Mouse (Mus musculus) 416B (cell line): Measurements from ENCODE around the gene Maml2.

Experiments used
- DNase-seq: peaks from one replicate; pipeline ENCODE4 v3.0.0; 2011; ENCODE audit warnings: low read depth

Gene Maml2

GRCm38 (mm10) chr9:13613325-13614268 lies 315.8 kb downstream of the Maml2 start:
- DNase-seq = no peak

DNA sequence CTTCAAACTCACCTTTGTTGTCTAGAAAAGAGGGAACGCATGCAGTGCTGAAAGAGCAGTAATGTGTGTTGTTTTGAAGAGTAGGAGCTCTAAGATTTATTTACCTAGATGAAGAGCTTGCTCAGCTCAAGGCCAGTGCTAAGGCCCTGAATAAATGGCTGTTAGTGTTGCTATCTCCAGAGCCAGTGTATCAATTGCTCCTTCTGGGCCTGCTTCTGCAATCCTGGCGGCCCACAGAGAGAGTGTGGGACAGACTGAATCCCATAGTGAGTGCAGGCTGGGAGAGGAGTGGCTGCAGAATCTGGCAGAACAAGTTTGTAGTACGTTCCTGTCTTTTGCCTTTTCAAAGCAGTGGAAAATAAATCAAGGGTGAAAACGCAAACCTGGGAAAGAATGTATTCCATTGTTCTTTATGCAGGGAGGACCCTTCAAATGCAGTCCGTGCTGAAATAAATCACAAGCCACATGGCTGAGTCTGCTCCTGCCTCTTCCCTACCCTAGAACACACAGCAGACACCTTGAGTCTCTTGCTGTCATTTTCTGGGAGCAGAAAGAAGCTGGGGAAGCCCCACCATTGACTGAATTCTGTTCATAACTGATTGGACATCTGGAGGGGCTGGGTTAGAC lies 318.7 kb downstream of the Maml2 start:
- DNase-seq = no peak

DNA sequence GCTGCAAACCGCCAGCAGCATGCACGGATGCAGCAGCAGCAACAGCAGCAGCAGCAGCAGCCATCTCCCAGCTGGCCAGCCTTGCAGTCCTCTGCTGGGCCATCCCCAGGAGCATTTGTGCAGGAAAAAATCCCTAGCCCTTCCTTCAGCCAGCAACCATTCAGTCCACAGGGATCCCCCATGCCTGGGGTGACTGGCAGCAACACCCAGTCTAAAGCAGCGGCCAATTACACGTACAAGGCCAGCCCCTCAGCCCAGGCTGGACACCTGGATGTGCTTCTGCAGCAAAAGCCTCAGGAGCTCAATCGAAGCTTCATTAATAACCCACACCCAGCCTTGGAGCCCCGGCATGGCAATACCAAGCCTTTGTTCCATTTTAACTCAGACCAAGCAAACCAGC lies 323.0 kb downstream of the Maml2 start:
- no peak for DNase-seq

GRCm38 (mm10) chr9:13621941-13622340 lies 324.2 kb downstream of the Maml2 start:
- DNase-seq = no peak

DNA sequence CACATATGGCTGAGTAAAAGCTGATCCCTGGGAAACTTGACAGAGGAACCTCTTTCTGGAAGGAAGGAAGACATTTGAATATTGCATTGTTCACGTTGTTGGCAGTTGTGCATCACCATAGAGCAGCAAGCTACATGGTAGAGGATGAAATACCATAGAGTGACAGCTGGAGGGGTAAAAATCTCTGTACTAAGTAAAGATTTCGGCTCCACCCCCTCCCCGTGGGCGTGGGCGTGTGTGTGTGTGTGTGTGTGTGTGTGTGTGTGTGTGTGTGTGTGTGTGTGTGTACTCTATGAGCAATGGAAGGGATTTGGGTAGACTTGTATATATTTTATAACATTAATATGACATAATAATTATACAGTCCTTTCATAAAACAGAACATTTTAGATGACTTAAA lies 324.7 kb downstream of the Maml2 start:
- no peak for DNase-seq

GRCm38 (mm10) chr9:13623892-13624422 lies 326.2 kb downstream of the Maml2 start:
- DNase-seq = no peak

DNA sequence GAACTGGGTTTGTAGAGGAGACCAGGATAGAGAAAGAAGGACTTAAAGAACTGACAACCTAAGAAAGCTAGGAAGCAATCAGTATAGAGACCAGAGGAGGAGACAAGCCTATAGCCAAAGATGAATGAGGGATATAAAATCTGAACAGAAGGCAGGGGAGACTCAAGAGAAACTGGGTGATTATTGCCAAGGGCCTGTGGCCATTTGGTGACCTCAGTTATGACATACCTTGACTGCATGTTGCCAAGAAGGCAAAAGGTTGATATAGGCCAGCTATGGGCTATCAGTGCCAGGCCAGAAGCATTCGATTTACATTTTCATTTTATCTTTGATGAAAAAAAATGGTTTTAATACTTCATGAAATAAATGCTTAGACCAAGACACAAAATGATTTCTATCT lies 327.0 kb downstream of the Maml2 start:
- no peak for DNase-seq

- DNase-seq = no peak
Measured at GRCm38 (mm10) chr9:13625215-13625614, 327.5 kb downstream of the Maml2 start.

GRCm38 (mm10) chr9:13626480-13626879 lies 328.7 kb downstream of the Maml2 start:
- no peak for DNase-seq

- no peak for DNase-seq
Measured at GRCm38 (mm10) chr9:13633371-13633770, 335.6 kb downstream of the Maml2 start.

DNA sequence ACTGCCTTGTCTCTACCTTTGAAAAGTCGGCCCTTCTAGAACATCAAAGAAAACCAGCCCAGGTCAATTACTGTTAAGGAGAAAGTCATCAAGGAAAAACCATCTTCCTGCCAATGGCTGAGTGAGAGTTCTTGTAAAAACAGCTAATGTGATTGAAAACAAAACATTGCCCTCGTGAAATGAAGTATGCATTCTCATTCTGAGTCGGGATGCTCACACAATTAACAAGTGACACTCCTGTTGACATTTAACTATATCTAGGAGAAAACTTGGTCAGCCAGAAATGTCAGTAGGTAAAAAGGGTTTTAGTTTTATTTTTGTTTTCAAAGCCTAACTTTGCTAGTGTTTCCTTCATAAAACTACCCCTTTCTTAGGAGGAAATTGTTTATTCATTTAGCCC lies 341.9 kb downstream of the Maml2 start:
- DNase-seq = no peak

DNA sequence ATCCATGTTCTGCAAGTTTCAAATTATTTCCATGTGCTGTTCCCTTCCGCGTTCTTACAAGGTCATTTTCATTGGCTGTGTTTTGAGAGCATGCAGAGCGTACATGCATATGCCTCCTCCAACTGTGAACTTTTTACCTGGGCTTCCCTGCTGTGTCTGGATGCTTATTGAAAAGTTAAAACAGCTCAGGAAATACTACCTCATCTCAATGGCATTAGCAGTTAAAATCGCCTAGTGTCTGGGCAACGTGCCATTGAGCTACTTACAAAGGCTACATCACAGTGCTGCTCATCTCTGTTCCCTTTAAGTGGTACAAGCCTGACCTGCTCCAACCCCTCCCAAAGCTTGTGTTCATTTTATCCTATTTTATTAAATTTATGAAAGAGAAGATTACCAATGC lies 347.4 kb downstream of the Maml2 start:
- DNase-seq = no peak

DNA sequence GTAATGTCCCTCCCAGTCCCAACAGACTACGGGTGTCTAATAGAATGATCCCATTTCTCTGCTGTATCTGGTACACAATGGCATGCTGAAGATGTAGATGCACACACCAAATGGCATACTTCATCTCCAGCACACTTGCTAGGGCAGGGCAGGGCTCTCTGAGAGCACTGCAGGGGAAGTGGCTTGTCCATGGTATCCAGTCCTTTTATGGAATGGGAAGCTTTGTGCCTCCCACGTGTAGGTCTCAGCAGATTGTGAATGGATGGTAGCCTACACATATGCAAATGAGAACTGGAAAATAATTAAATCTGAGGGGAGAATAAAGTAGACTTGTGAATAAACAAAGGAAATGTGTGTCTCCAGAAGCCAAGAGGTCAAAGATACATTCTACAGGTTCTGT lies 353.3 kb downstream of the Maml2 start:
- DNase-seq = no peak

GRCm38 (mm10) chr9:13651828-13652227 lies 354.1 kb downstream of the Maml2 start:
- DNase-seq = no peak

DNA sequence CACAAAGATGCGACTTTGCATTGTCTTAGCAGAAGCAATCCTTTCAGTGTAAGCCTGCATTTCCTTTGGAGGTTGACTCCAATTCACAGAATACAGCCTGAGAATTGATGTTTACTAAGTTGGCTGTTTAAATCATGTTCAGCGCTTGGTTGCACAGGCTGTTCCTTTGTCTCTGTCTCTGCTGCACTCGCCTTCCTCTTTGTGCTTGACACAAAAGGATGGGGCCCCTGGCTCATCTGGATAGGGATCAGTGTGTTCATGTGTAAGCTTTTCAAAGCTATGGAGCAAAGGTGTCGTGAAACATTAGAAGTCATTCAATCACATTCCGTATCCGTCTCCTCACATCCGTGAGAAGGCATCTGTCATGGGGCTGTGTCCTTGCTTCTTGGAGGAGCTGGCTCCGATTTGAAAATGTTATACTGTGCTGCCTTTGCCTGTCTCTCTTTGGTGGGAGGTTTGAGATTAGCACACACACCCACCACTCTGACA lies 354.7 kb downstream of the Maml2 start:
- no peak for DNase-seq

- peak; percentile 64 for DNase-seq
Measured at GRCm38 (mm10) chr9:13652917-13653316, 355.2 kb downstream of the Maml2 start.

- no peak for DNase-seq
Measured at GRCm38 (mm10) chr9:13661768-13662623, 364.2 kb downstream of the Maml2 start.

- no peak for DNase-seq
Measured at GRCm38 (mm10) chr9:13665487-13665969, 367.8 kb downstream of the Maml2 start.

- DNase-seq = no peak
Measured at GRCm38 (mm10) chr9:13667955-13668354, 370.2 kb downstream of the Maml2 start.

DNA sequence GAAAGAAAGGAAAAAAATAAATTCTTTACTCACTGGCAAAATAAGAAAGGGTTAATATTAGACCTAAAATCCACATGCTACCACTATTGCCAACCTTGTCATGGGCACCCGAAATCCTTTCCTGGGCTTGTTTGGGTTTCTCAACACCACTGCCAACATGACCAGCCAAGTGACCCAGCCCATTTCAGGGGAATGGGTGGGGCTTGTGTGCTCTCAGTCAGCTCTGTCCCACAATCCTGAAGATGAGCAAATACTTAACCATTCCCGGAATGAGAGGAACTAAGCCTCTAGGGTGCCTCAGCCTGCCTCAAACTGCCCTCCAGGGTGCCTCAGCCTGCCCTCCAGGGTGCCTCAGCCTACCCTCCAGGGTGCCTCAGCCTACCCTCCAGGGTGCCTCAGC lies 371.0 kb downstream of the Maml2 start:
- no peak for DNase-seq

DNA sequence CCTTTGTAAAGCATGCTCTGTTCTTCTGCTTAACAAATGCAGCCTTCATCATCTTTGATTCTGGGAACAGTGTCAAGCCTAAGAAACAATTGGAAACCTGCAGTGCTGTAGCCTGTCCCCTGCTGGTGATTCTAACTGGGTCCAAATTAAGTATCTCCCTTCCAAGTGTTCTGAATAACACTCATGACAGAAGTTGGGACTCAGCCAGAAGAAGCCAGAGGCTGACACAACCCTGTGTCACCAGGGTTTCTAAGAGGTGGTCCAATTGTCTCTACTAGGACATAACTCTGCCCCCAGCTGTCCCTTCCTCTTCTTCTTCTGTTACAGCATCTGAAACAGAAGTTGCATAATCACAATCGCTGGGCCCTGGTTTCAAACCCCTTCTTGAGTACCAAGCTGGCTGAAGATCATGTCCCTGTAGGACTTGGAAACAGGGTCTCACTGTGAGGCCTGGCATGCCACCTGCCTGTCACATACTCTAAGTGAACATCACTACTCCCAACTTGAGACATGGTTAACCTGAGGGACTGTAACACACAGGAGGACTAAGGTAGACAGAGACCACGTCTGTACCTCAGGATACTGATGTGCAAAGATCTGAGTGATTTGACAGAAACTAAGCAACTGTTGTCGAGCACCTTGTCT lies 373.5 kb downstream of the Maml2 start:
- DNase-seq = peak; percentile 53
